Mouse (Mus musculus): Measurements from ENCODE around the gene Ghitm.

Ghitm gene

DNA sequence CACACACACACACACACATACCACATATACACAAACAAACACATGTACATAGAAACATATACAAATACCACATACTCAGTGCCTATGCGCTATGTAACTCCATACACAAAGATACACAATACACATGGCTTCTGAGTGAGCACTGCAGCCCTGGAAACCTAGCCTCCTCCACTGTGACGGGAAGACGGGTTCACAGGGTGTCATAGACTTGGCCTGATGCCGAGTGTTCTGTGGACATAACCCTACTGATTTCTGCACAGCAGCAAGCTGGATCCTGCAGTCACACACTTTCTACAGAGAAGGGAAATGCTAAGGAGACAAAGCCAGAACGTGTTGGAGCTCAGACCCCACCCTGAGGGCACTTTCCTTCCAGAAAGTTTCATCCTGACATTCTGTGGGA, 30.3 kb downstream of the Ghitm start:
- no peak for DNase-seq (ENCODE audit: extremely low spot score, low read depth, low spot score)

DNA sequence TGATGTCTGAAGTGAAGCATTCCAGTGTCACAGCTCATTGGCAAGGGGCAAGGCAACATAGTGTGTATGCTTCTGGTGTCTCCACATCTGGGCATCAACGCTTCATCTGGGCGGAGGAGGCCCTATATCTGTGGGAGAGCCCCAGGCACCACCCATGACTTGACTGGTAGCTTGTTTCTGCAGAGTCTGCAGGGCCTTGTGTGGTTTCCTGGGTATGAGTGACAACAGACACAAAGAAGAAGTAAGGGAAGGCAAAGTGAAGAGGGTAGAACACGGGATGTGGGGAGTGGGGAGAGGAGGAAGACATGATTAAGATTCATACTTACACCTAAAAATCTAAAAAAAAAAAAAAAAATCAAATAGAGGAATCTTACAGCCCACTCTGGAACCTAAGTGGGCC, 32.6 kb downstream of the Ghitm start:
- DNase-seq (ENCODE audit: extremely low spot score, low read depth, low spot score), result no peak

DNA sequence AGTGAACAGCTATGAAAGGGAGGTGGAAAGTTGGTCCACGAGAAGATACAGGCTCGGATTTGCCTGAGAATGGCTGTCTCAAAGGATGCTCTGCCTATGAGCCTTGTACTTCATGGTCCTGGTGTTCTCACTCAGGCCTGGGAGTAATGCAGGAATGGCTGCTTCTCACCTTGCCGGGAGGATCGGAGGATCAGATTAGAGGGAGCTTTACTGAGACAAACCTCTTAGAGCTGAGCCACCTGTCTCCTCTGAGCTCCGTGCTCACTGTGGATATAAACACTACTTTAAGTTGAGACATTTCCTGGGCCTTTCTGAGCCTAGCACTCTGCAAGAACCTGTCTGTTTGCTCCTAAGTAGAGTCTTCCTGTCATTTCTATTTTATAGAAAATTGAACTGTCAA, 33.5 kb downstream of the Ghitm start:
- DNase-seq (ENCODE audit: extremely low spot score, low read depth, low spot score), result no peak

DNA sequence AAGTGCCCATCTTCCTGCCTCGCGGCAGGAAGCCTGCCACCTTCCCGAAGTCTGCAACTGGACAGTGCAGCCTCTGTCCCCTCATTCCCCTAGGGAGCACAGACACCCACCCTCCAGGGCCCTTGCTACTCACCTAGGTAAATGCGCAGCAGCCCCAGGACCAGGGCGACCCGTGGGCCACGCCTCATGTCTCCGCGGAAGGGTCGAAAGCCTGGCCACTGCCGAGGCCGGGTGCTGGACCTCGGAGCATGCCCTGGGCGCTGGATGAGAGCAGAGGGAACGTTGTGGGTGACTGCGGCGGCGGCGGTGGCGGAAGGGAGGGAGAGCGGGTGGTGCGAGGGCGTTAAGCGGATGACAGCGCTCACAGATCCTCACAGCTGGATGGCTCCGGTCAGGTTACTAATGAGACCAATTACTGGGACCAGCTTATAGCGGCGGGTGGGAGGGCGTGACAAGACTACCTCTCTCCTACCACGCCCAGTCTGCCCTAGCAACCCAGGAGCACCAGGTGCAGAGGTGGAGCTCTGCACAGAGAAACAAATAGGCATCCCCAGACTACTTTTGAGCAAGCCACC, 37.0 kb downstream of the Ghitm start, which contains the start of gene Cdhr1:
Cdhr1 (minus strand) TSS at position 392 of the 575 bp plus-strand sequence.
- DNase-seq (ENCODE audit: extremely low spot score, low read depth, low spot score), result no peak

DNA sequence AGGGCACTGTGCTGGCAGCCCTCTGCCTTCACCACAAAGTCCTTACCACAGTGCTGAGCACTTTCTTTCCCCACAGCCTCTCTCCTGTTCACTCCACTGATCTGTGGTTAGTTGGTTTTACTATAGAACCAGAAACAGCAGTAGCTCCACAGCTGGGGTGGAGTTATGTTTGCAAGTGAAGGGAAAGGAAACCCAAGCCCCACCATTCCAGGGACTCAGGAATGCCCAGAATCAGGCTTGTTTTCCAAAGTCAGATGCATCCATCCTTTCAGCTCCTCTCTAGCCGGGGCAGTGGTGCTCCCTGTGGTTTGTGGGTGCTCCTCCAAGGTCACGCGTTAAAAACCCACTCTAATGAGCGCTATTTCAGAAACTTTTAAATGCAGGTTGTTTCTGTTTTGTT, 39.5 kb downstream of the Ghitm start:
- DNase-seq (ENCODE audit: extremely low spot score, low read depth, low spot score), result no peak

DNA sequence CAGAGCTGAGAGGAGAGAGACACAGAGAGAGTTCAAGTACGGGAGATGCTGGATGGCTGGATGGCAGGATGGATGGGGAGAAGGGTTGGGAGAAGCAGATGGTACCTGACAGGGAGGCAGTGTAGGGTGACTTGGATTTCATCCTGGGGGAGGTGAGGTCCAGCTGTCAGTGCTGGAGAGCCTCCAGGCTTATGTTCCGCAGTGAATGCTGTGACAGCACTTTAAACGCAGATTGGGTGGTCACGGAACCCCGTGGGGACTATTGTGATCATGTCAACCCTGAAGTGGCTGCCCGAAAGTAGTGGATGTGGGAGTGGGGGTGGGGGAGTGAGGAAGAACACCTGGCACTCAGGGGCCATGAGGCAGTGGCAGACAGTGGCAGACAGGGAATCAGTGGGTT, 40.6 kb downstream of the Ghitm start:
- DNase-seq (ENCODE audit: extremely low spot score, low read depth, low spot score), result no peak

DNA sequence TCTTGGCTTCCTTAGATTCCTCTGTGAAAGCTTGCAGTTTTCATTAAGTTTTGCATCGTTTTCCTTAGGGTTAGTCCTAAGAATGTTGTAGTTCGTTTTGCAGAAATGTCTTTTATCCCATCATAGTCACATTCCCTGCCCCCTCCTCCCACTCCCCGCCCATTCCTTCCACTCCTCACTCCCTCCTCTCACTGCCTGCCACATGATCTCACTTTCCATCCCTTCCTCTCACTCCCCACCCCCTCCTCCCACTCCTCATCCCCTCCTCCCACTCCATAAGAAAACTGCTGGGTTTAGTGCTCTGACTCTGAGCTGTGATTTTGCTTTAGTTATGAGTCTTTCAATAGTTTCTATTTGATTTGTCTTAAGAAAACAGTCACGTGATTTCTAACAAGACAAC, 51.3 kb downstream of the Ghitm start:
- no peak for DNase-seq (ENCODE audit: extremely low spot score, low read depth, low spot score)

DNA sequence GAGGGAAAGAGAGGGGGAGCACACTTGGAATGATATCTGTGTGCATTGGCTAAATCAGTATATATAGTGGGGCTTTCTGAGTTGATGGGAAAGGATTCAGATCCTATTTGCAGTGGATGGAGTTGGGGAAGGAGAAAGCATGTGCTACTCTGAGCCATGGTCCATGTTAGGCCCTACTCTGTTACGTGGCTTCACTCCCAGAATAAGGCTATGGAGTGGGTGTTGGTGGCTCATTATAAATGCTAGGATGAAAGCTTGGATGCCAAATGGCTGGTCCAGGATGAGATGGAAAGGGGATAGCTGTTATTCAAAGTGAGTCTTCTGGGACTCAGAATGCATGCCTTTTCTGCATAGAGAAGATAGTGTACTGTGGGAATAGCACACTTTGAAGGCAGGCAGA, 54.3 kb downstream of the Ghitm start:
- DNase-seq (ENCODE audit: extremely low spot score, low read depth, low spot score), result no peak
